Mouse (Mus musculus) left cerebral cortex, postnatal 36 days (tissue): ENCODE results near the gene Fmn2. TPM values are rescaled to one million over a fixed set of nuclear protein-coding genes. Genes with fewer than 3 reads are reported as not detected.

Source experiments
- DNase-seq, 2 experiments: peaks; one replicate each; pipeline ENCODE4 v3.0.0; 2021 to 2022; ENCODE audit warnings: low spot score in 2 of 2, mixed read lengths in 1 of 2
- intact Hi-C: fragments of 180-260 bp; cut with DNase I; formaldehyde crosslinking; loops from one replicate; pipeline ENCODE4 v1.15.1; 2025
- total RNA-seq, 2 experiments: library from RNA; stranded (reverse); gene quantifications; 2 replicates each; pipeline ENCODE4 v1.2.3; 2021

The Fmn2 gene
- total RNA-seq, 2 experiments from 2014 or later = 79.9 to 80.9 TPM

DNA sequence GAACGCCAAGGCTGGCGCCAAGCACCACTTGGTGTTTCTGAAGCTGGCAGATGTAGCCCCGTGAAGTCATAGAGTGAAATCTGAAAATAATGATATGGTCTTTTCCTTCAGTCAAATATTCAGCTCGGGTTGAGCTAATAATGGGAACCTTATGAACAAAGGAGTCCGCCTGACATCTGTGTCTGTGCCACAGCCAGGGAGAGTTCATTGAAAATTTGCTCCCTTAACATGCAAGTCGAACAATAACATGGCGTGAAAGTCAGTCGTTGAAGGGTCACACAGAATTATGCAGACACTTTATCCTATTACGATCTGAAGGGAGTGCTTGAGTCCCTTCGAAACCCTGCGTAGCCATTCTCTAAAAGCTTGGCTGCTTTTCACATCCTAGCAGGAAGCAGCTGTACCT is 147.8 kb downstream of the Fmn2 start:
- intact Hi-C loops = no loop called here

DNA sequence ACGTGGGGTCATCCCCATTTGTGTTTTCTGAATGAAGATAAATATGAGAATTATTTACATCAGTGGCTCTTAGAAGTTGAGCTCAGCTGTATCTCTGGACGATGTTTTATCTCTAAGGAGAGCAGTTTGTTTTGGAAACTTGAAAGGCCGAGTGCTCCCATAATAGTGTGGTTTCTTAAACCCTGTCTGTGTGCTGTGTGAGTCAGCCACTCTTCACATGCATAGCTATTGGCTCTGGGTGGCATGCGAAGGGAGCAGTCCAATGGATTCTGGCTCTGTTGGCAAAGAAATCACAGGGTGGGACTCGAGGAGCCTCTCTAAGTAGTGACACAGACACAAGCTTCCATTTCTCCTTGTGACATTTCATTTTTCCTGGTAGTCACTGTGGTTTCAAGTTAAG is 152.9 kb downstream of the Fmn2 start:
- no peak for DNase-seq

More for the DNA sequence above, 147.8 kb downstream of the Fmn2 start:
- DNase-seq = no peak

DNA sequence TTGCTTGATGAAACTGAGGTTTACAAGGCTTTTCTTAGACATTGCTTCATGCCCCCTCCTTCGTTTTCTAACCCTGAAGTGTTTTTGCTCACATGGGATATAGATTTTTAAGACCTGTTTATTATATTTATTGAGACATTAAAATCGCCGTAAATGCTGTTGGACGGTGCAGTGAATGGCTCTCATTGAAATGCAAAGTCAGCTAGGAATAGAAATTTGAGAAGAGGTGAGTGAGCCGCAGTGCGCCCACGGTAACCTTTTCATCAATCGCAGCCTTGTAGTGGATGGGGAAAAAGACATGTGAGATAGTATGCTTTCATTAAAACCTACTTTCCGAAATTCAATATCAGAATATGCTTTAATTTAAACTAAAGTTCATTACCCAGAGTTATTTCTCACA is 153.7 kb downstream of the Fmn2 start:
- DNase-seq = no peak
- intact Hi-C loops = no loop called here

More for the DNA sequence above, 152.9 kb downstream of the Fmn2 start:
- intact Hi-C loops = no loop called here

DNA sequence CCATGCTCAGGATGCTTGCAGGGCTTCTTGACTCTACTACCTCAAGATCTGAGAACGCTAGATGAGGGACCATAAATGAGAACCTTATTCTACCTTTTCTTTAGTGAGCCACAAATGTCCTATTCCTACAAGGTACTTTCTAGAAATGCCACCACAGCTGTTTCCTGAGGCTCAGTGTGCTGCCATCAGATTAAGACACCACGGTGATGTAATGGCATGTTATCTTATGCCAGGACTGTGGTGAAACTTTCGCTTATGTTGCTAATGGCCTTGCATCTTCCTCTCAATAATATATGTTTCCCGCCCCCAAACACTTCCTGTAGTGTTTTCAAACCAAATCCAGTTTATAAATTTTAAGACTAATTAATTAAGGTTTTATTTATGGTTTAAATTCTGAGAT is 154.9 kb downstream of the Fmn2 start:
- intact Hi-C loops = no loop called here
- DNase-seq = no peak

DNA sequence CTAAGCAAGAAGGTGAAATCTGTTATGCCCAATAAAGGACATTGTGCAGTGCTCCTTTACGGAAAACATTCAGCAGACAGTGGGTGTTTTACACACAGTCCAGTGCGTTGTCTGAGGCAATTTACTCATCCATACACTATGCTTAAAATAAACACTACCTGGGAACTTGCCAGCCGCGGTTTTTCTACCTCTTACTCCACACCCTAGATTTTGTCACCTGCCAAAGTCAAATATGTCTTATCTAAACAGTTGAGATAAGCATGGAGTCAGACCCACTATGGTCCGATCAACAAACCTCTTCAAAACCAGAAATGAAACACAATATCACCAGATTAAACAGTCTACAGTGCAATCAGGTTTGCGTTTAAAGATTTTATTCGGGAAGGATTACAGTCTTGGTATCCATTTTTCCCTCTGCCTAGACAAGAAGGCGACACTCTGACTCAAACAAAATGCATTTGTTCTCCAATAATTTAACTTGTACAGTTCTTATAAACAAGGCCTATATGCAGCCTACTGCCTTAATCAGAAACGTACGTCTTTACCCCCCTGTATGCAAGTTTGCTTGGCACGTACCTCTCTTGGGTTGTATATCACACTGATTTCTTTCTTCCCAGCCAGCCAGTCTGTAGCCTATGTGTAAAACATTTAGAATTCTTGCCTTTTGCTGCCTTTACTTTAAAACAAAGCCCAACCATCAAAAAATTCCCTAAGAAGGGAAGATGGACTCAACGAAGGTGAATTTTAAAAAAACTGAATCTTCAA is 158.0 kb downstream of the Fmn2 start:
- intact Hi-C loops = no loop called here

DNA sequence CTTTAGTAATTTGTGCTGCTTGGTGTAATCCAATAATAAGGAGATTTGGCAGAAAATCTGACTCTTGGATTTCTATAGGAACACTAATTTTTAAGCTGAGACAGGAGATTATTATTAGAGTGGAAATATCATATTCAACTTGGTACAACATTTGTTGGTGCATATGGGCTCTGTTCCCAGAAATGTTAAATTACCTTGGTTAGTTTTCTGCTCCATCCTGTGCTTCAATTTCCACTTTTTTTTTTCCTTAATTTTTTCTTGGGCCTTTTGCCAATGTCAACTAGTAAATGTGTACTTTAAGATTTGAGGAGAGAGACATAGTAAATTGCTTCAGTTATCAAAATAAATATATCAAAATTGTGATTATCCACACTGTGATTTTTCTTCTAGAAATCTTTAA is 163.5 kb downstream of the Fmn2 start:
- no peak for DNase-seq

More for the DNA sequence above, 158.0 kb downstream of the Fmn2 start:
- DNase-seq = no peak

DNA sequence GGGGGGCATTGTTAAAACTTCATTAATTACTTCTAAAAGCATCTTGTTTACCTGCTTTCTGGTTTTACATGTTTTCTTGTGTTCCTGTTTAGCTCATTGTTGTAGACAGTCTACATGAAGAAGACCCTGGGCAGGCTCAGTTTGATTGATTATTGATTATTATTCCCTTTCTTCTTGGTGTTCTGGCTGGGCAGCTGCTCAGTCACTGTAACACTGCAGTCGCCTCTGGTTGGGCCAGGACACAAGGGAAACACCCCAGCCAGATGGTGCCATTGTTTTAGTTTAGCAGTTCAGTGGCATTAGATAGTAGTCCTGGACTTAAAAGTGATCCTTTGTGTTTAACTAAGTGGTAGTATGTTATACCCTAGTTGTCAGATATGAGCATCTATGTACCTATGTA is 167.5 kb downstream of the Fmn2 start:
- DNase-seq = no peak
- intact Hi-C loops = no loop called here

More for the DNA sequence above, 163.5 kb downstream of the Fmn2 start:
- intact Hi-C loops = no loop called here

DNA sequence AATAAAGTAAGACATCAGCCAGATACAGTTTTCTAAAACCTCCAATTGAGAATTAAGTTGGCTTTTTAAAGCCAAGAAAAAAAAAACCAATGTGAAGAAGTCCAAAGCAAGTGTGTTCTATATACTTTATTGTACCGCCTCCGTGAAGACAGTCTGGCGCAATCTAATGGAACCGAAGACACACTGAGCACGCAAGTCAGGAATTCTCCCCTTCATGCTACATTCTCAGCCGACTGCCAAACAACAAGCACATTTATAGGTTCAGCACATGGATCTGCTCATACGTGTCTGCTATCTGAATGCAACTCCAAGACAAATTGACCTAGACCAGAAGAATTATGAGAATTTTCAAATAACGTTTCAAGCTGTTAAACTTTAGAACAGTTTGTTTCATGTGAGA is 169.2 kb downstream of the Fmn2 start:
- intact Hi-C loops = no loop called here

DNA sequence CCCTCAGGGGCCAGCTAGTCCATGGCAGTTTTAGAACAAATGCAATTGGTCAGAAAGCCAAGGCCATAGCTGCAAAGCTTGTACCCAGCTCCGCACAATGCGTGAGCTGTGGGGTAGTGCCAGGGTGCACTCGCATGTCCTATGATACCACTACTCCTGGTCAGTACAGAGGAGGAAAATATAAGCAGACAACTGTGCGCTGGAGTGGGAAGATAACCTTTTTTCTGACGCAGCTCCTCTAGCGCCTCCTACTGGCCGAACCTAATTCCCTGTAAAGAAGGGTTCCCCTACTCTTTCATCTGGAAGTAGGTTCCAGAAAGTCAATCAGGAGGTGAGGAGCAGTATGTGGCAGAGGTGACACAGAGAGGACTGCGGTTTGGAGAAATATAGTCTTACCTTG is 173.0 kb downstream of the Fmn2 start:
- no peak for DNase-seq
- intact Hi-C loops = no loop called here

More for the DNA sequence above, 169.2 kb downstream of the Fmn2 start:
- no peak for DNase-seq

DNA sequence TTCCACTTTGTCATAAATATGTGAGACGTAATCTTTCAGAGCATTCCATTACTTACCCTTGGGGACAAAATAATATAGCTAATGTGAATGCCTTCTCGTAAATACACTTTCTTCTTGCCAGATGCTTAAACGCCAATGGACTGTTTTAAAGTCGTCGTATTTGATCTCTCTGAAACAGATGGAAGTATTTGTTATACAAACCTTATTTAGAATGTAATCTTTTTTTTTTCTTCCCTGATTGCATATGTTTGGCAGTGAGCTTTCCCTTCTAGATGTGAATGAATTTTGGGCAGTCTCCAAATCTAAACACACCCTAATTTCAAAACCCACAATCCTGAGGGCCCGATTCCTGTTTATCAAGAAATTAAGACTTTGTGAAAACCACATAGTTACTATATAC is 173.7 kb downstream of the Fmn2 start:
- DNase-seq = no peak
- intact Hi-C loops = no loop called here

DNA sequence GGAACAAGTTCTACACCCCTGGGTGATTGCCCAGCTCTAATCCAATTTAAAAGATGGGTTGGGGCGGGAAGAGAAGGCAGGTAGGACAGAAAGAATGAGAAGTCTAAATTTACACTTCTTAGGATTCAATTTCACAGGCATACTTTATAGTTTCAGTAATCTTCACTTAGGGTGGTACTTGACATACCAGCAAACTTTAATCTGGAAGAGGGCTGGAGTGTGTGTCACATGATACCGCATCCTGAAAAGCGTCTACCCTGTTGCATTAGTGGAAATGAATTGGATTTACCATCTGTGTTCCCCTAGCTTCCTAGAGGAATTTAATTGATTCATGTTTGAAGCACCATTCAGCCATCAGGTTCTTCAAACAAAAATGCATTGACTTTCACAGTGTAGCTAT is 174.6 kb downstream of the Fmn2 start:
- intact Hi-C loops = no loop called here
- no peak for DNase-seq

DNA sequence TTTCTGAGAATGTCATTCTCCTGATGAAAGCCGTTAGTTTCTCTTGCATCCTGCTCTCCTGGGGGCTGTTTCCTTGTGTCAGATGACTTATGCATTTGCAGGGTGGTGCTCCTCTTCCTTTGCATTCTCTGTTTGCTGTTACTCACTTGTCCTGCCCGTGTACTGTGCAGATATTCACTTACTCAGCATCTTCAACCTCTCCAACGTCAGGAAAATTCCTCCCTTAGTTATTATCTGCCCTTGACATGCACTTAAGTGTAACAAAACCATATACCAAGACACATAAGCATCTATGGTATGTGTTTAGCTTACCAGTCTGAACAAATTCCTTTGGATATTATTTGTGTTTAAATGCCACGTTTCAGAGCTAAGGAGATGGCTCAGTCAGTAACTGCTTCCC is 175.6 kb downstream of the Fmn2 start:
- DNase-seq = no peak
- intact Hi-C loops = no loop called here

DNA sequence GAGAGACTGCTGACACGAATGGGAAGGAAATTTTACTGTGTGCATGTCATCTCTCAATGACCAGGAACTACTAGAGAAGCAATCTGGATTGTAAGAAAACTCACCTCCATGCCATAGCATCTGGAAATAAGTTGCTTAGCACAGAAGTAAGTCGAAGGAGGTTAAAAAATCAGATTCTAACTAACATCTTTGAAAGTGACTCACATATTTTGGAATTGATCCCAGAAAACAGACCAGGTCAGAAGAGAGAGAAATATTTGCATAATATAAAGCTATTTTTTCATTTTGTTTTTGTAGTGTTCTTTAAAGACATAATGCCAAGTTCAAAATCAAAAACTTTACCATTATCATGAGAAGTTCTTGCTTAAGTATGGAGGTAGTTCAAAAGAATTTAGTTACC is 187.7 kb downstream of the Fmn2 start:
- no peak for DNase-seq
- intact Hi-C loops = no loop called here

DNA sequence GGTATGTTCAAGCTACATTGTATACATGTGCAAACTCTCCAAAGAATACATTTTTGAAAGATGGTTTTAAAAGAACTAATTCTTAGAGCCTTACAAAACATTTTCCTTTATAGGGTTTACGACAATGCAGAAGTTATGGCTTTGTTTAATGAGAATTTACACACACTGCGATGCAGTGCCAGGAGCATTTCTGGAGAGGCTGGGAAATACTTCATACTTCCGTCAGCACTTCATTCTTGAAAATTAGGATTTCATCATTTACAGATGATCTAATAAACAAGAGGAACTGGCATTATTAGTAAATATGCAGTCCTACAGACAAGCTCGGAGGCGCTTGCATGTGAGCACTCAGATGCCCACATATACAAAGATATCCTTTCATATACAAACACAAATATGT is 199.2 kb downstream of the Fmn2 start:
- no peak for DNase-seq

DNA sequence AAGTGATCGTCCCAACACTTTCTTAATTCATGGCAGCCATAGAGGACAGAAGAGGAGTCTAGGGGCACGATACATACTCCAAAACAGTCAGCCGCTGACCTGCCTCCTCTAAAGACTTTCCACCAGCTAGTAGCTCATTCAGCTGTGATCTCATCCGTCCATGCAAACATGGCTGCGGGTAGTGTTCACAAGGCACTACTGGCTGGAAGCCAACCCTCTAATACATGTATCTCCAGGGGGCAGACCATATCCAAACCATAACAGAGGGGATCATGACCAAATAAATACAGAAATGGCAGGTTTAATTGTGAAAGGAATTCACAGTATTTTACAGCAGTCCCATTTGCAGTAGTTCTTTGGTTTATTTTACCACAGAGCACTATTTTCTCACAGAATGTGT is 200.2 kb downstream of the Fmn2 start:
- DNase-seq = no peak
- intact Hi-C loops = no loop called here

More for the DNA sequence above, 199.2 kb downstream of the Fmn2 start:
- intact Hi-C loops = no loop called here

DNA sequence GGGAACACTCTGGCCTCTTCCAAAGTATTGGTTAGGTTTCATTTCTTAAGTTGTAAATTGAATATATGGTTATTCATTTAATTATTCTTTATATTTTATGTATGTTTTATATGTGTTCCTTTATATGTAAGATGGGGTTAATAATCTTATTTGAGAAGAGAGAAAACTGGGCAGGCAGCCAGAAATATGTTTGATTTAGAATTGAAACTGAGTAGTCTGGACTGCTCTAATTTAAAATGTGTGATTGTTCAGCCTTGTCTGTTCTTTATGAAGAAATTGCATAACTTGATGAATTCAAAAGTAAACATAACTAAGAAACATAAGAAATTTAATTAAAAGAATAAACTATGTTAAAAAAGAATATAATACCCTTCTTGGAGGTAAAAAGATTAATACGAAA is 202.3 kb downstream of the Fmn2 start:
- intact Hi-C loops = no loop called here
- no peak for DNase-seq

DNA sequence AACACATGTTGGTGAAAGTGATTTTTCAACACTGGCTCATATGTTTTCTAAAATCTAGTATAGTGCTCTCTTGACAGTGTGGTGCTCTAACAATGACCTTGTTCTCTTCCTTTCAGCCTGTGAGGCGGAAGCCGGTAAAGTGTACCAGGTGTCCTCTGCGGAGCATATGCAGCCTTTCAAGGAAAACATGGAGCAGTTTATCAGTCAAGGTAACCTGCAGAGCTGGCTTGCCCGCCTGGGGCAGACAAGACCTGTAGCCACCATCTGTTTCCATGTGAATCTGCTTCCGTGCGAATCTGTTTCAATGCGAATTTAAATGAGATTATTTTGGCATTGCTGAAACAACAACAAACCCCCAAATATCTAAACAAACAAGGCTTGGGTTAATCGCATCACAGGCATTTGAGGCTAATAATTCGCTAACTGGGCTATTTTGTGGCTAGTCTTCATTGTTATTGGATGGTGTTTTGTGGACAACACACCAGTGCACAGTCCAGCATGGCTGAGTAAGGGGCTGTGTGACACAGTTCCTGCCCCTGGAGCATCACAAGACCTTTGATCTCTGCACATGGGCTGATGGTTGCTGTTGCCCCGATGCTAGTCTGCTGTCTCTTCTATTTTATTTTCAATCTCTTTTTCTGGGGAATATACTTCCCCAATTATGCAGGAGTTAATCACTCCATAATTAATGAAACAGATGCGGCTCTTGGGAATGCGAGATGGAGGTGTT is 218.3 kb downstream of the Fmn2 start:
- DNase-seq = no peak
- intact Hi-C loops = no loop called here

DNA sequence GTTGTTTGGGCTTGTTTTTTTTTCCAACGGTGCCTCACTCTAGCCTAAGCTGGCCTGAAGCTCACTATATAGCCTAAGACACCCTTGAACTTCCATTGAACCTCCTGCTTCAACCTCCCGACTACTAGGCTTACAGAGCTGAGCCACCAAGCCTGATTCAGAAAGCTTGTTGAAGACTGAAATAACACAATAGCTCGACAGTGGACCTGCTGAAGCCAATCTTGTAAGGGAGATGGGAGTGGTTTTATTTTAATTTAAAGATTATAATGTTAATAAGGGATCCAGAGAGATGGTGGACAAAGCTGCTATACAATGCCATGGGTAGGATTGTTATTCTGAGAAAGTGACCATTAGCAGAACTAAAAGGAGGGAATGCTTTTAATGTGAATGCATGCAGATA is 227.1 kb downstream of the Fmn2 start:
- no peak for DNase-seq
- intact Hi-C loops = no loop called here

DNA sequence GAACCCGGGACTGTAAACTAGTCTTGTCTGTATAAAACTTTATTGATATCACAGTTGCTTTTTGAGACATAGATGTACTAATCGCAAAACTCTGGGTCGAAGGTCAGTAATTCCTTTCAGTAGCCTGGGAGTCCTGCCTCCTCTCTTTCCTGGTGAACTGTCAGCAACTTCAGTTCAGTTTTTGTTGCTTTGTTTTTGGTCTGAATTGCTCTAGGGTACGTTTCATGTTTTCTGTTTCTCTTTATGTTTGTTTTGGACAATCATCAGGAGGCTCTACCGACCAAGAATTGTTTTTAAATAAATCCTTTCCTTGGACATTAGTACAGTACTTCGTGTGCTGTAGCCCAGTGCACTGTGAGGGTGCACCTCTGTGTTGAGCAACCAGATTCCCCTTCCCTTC is 231.1 kb downstream of the Fmn2 start:
- no peak for DNase-seq
- intact Hi-C loops = no loop called here

DNA sequence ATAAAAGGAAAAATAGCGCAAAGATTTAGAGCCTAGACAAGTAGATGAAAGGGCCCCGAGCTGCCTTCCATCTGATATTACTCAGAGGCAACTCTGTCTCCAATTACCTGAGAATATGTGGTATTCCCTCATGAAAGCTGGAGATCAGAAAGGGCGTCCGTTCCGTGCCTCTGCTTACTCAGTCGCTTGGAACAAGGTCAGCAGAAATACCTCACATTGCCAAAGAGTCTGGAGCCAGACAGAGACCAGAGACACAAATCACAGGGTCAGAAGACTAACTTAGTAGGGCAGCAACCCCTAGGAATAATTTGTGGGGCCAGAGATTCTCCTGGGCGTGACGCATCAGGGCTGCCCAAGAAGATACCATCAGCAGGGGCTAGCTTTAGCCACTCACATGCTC is 237.3 kb downstream of the Fmn2 start:
- no peak for DNase-seq
- intact Hi-C loops = no loop called here

DNA sequence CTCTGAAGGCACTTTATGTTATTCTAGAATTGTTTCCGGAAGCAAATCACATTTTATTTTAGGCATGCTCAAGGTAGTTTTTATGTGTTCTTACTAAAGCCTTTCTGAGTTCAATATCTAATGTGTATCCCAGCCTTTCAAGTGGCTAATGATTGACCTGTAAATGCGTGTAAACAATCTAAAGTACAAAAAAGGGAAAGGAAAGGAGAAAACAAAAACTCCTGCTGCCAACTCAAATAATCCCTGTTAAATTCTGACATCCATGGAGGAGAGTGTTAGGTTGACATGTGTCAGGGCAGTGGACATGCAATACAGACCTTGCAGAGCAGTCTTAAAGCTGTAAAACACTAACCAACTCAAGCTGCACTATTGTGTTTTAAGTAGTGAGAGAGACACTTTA is 241.0 kb downstream of the Fmn2 start:
- no peak for DNase-seq
- intact Hi-C loops = no loop called here
